Mouse (Mus musculus) heart, postnatal 0 days (tissue): Measurements from ENCODE around the gene Cnpy2.

Source experiments
- CTCF ChIP-seq: IDR thresholded peaks from 2 replicates; pipeline ENCODE4 v1.5.1; 2016; ENCODE audit warnings: antibody characterized with exemption, control low read depth, low read depth
- EP300 ChIP-seq: IDR thresholded peaks from 2 replicates; pipeline ENCODE4 v1.6.1; 2016; ENCODE audit warnings: antibody characterized with exemption, low read depth

- TF ChIP-seq CTCF (no peak), EP300 (no peak)
These were observed 44.1 kb upstream of the Cnpy2 start for GRCm38 (mm10) chr10:128278158-128278557.
